Mouse (Mus musculus) stomach, postnatal 0 days (tissue): ENCODE results near the gene Rasgef1b.

ENCODE experiments used
- CTCF ChIP-seq: IDR thresholded peaks from 2 replicates; pipeline ENCODE4 v1.5.1; 2016; ENCODE audit warnings: antibody characterized with exemption, low read depth, mild to moderate bottlenecking, moderate library complexity
- EP300 ChIP-seq: optimal IDR thresholded peaks from 2 replicates; pipeline ENCODE3; 2016; ENCODE audit warnings: antibody characterized with exemption

GRCm38 (mm10) chr5:99382786-99383185 lies 346.1 kb downstream of the Rasgef1b start:
- TF ChIP-seq CTCF (no peak), EP300 (no peak)
